Mouse (Mus musculus): ENCODE measurements around the gene Shisa5. TPM values are rescaled to one million over a fixed set of nuclear protein-coding genes. Genes with fewer than 3 reads are reported as not detected.

Shisa5 gene
- polyA plus RNA-seq, 1 experiment from 2014 or later = 311 TPM

- 67% methylated on average over 3 of the region's 3 CpGs for WGBS
- no peak for ATAC-seq
- Histone ChIP-seq H3K36me3 (ENCODE audit: control insufficient read depth, insufficient read depth) (peaks cover 21% of the 10 kb centered on the region), H3K4me2 (replicated peaks; ENCODE audit: low read depth) (no peak overlapping the region), H3K4me3 (ENCODE audit: low read depth, low read length) (no peak overlapping the region), H3K27me3 (replicated peaks; ENCODE audit: control insufficient read depth, insufficient read depth, low read length) (no peaks in the 10 kb centered on the region), H3K4me1 (replicated peaks; ENCODE audit: control insufficient read depth, insufficient read depth, low read length) (peaks cover 3% of the 10 kb centered on the region; the same call in 1 of the 2 replicates), H3K9ac (ENCODE audit: low read depth, low read length) (no peak overlapping the region), H3K27ac (ENCODE audit: low read depth, low read length) (no peak overlapping the region), H3K9me3 (ENCODE audit: control insufficient read depth) (no peaks in the 10 kb centered on the region)
- TF ChIP-seq CTCF (IDR thresholded peaks at IDR 0.05; ENCODE audit: low read depth) = no peak
Measured at GRCm38 (mm10) chr9:109050674-109050997, 12.3 kb downstream of the Shisa5 start.

- WGBS = 87% methylated on average over 13 of the region's 13 CpGs
- peaks cover 24% of the 10 kb centered on the region for H3K36me3 ChIP-seq (ENCODE audit: control insufficient read depth, insufficient read depth)
Measured at GRCm38 (mm10) chr9:109051011-109051501, 12.7 kb downstream of the Shisa5 start.

GRCm38 (mm10) chr9:109051651-109052489 is 13.5 kb downstream of the Shisa5 start:
- H3K4me3 ChIP-seq (ENCODE audit: low read depth, low read length) = no peak overlapping the region
- H3K9ac ChIP-seq (ENCODE audit: low read depth, low read length) = no peak overlapping the region
- no peak overlapping the region for H3K27ac ChIP-seq (ENCODE audit: low read depth, low read length)
- TF ChIP-seq CTCF (IDR thresholded peaks at IDR 0.05; ENCODE audit: low read depth) = no peak
- H3K27me3 ChIP-seq (replicated peaks; ENCODE audit: control insufficient read depth, insufficient read depth, low read length) = no peaks in the 10 kb centered on the region
- no peak for ATAC-seq
- peaks cover 32% of the 10 kb centered on the region for H3K36me3 ChIP-seq (ENCODE audit: control insufficient read depth, insufficient read depth)
- no peaks in the 10 kb centered on the region for H3K9me3 ChIP-seq (ENCODE audit: control insufficient read depth)
- no peak overlapping the region for H3K4me2 ChIP-seq (replicated peaks; ENCODE audit: low read depth)
- H3K4me1 ChIP-seq (replicated peaks; ENCODE audit: control insufficient read depth, insufficient read depth, low read length) = peaks cover 3% of the 10 kb centered on the region; the same call in 1 of the 2 replicates
- WGBS = 90% methylated on average over 10 of the region's 10 CpGs

More at GRCm38 (mm10) chr9:109051011-109051501, 12.7 kb downstream of the Shisa5 start:
- Histone ChIP-seq H3K27me3 (replicated peaks; ENCODE audit: control insufficient read depth, insufficient read depth, low read length) (no peaks in the 10 kb centered on the region), H3K9ac (ENCODE audit: low read depth, low read length) (no peak overlapping the region), H3K4me1 (replicated peaks; ENCODE audit: control insufficient read depth, insufficient read depth, low read length) (peaks cover 3% of the 10 kb centered on the region; the same call in 1 of the 2 replicates), H3K9me3 (ENCODE audit: control insufficient read depth) (no peaks in the 10 kb centered on the region), H3K27ac (ENCODE audit: low read depth, low read length) (no peak overlapping the region), H3K4me2 (replicated peaks; ENCODE audit: low read depth) (no peak overlapping the region), H3K4me3 (ENCODE audit: low read depth, low read length) (no peak overlapping the region)
- no peak for ATAC-seq
- no peak for TF ChIP-seq CTCF (IDR thresholded peaks at IDR 0.05; ENCODE audit: low read depth)

GRCm38 (mm10) chr9:109052490-109053260 is 14.3 kb downstream of the Shisa5 start:
- H3K4me3 ChIP-seq (ENCODE audit: low read depth, low read length) = no peak overlapping the region
- WGBS = 94% methylated on average over 9 of the region's 9 CpGs

GRCm38 (mm10) chr9:109053366-109053765 is 15.0 kb downstream of the Shisa5 start:
- no peak overlapping the region for H3K4me2 ChIP-seq (replicated peaks; ENCODE audit: low read depth)
- H3K4me3 ChIP-seq (ENCODE audit: low read depth, low read length) = no peak overlapping the region
- no peak overlapping the region for H3K9ac ChIP-seq (ENCODE audit: low read depth, low read length)
- no peak for ATAC-seq
- no peak overlapping the region for H3K27ac ChIP-seq (ENCODE audit: low read depth, low read length)
- no peaks in the 10 kb centered on the region for H3K9me3 ChIP-seq (ENCODE audit: control insufficient read depth)
- no peaks in the 10 kb centered on the region for H3K27me3 ChIP-seq (replicated peaks; ENCODE audit: control insufficient read depth, insufficient read depth, low read length)
- no peak for TF ChIP-seq CTCF (IDR thresholded peaks at IDR 0.05; ENCODE audit: low read depth)
- H3K36me3 ChIP-seq (ENCODE audit: control insufficient read depth, insufficient read depth) = peaks cover 45% of the 10 kb centered on the region
- WGBS = 86% methylated on average over 3 of the region's 3 CpGs
- H3K4me1 ChIP-seq (replicated peaks; ENCODE audit: control insufficient read depth, insufficient read depth, low read length) = peaks cover 3% of the 10 kb centered on the region; the same call in 1 of the 2 replicates

More at GRCm38 (mm10) chr9:109052490-109053260, 14.3 kb downstream of the Shisa5 start:
- Histone ChIP-seq H3K4me2 (replicated peaks; ENCODE audit: low read depth) (no peak overlapping the region), H3K9me3 (ENCODE audit: control insufficient read depth) (no peaks in the 10 kb centered on the region), H3K4me1 (replicated peaks; ENCODE audit: control insufficient read depth, insufficient read depth, low read length) (peaks cover 3% of the 10 kb centered on the region; the same call in 1 of the 2 replicates), H3K27ac (ENCODE audit: low read depth, low read length) (no peak overlapping the region), H3K9ac (ENCODE audit: low read depth, low read length) (no peak overlapping the region), H3K27me3 (replicated peaks; ENCODE audit: control insufficient read depth, insufficient read depth, low read length) (no peaks in the 10 kb centered on the region), H3K36me3 (ENCODE audit: control insufficient read depth, insufficient read depth) (peaks cover 40% of the 10 kb centered on the region)
- ATAC-seq = no peak
- no peak for TF ChIP-seq CTCF (IDR thresholded peaks at IDR 0.05; ENCODE audit: low read depth)

- TF ChIP-seq CTCF (IDR thresholded peaks at IDR 0.05; ENCODE audit: low read depth) = no peak
- no peak overlapping the region for H3K9ac ChIP-seq (ENCODE audit: low read depth, low read length)
- no peak for ATAC-seq
- H3K4me2 ChIP-seq (replicated peaks; ENCODE audit: low read depth) = no peak overlapping the region
- no peaks in the 10 kb centered on the region for H3K27me3 ChIP-seq (replicated peaks; ENCODE audit: control insufficient read depth, insufficient read depth, low read length)
- H3K4me1 ChIP-seq (replicated peaks; ENCODE audit: control insufficient read depth, insufficient read depth, low read length) = peaks cover 3% of the 10 kb centered on the region; the same call in 1 of the 2 replicates
- 82% methylated on average over 6 of the region's 6 CpGs for WGBS
- H3K27ac ChIP-seq (ENCODE audit: low read depth, low read length) = no peak overlapping the region
- H3K36me3 ChIP-seq (ENCODE audit: control insufficient read depth, insufficient read depth) = peaks cover 42% of the 10 kb centered on the region; the same call in 1 of the 2 replicates
- H3K4me3 ChIP-seq (ENCODE audit: low read depth, low read length) = no peak overlapping the region
- no peaks in the 10 kb centered on the region for H3K9me3 ChIP-seq (ENCODE audit: control insufficient read depth)
Measured at GRCm38 (mm10) chr9:109053851-109054250, 15.5 kb downstream of the Shisa5 start.

All from intestine, postnatal 0 days (tissue).